Mouse (Mus musculus): ENCODE results near the gene Spock1.

Gene Spock1

DNA sequence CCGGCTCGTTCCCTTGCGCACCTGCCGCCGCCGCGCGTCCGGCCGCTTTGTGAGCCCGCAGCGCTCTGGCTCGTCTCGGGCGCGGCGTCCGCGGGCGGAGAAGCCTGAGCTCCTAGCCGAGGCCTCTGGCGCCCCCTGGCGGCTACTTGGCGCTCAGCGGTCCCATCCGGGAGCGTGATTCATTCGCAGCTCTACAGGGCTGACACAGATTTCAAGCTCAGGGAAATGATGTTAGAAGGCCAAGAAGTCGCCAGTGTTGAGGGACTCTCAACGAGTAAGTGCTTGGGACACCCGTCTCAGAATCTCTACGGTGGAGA lies at the start of gene Spock1:
Gene Spock1 (minus strand): TSS at position 67 of the 317 bp plus-strand sequence.
- DNase-seq, result peak; percentile 83

DNA sequence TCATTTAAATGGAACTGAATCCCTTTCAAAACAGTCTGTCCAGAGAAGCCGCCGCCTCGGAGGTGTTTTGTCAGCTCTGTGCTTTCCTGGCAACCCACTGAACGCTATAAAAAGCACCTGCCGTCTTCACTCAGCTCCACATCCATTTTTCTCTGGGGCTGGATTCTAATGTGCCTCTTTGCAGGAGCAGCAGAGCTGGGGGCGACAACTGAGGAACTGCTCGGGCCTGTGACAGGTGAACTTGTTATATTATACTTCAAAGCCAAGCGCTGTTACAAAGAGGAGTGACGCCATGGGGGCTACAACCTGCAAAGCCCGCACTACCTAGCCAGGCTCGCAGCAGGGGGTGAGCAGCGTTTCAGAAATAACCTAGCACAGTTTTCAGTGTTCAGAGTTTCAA lies 42.0 kb upstream of the Spock1 start:
- DNase-seq, result no peak

DNA sequence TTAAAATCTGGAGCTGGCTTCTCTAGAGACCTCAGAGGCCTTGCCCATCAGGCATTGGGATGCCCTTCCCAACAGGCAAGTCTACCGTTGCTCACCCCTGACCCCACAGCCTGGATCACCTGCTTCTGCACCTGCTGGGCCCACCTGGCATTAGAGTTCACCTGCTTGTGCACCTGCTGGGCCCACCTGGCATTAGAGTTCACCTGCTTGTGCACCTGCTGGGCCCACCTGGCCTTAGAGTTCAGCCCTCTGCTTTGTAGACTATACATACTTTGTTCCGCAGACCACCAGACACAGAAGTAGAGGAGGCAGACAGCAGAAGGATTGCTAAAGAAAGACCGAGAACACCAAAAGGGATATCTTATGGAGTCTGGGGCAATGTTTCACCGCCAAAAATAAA lies 41.4 kb upstream of the Spock1 start:
- no peak for DNase-seq

DNA sequence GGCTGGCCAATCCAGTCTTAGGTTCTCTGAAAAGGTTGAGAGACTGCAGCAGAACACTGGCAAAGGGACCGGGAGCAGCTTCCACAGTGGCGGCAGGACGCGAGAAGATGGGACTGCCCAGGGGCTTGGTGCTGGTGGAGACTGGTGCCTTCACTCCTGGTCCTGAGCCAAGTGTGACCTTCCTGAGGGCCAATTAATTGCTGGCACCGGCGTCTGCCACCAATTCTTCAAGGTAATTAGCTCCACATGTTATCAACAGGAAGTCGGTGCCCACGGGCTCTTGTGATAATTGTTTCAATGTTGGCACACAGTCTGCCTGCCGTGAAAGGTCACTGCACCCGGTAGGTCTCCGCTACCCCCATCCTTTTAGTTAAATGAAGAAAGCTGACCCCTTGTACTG lies 37.1 kb upstream of the Spock1 start:
- no peak for DNase-seq

DNA sequence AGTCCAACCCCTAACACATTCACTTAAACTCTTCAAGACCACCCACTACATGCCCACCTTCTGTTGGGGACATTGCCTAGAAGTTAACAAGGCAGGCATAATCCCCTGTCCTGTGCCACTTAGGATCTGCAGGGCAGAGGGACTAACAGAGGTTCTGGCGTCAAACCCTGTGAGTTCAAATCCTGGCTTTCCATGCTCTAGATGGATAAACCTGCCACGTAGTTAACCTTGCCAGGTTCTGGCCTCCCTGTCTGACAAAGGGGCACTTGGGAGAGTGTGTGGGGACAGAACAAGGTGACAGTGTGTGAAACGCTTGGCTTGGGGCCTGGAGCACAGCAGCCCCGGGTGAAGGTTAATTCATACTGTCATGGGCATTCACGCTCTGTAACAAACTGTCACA lies 36.3 kb upstream of the Spock1 start:
- DNase-seq, result no peak

DNA sequence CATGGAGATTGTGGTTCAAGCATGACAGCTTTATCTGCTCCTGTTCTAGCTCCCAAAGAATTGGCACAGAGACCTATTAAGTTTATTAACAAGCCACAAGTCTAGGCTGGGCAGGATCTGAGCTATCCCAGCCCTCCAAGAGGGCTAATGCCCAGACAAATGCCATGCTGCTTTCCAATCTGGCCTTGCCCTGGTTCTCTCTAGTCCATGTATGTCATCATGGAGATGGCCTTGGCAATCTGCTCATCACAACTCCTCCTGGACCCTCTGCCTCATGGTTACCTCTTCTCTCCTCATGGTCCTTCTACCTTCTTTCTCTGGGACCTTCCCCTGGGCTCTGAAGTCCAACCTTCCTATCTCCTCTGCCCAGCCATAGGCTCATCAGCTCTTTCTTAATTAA lies 35.8 kb upstream of the Spock1 start:
- no peak for DNase-seq

DNA sequence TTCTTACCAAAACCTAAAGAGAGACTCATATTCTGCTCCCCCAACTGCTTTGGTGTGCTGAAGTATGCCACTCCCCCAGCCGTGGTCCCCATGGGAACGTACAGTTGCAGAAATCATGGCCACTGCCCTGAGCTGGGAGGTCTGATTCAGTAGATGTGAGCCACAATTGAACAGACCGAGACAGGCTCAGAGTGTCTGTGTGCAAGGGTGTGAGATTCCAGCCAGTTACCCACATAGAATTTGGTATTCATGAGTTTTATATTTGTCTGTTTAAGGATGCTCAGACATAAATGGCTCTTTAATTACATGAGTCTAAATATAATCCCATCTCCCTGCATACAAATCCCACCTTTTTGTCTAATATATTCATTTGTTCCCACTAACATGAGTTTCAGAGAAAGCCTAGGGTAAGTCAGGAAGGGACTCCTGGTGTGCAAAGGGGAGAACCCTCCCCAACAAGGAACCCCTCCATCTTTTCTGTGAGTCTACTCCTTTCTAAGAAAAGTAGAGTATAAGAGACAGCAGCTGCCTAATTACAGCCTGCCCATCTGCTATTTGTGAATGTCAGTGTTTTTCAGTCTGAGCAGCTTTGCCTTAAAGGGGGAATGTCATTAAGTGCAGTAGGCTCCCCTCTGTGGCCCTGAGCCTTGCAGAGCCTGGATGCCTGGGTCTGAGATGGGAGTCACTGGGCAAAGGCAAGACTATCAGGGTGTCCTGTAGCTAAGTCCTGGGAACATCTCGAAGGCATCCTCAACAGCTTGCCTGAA lies 29.5 kb upstream of the Spock1 start:
- no peak for DNase-seq

DNA sequence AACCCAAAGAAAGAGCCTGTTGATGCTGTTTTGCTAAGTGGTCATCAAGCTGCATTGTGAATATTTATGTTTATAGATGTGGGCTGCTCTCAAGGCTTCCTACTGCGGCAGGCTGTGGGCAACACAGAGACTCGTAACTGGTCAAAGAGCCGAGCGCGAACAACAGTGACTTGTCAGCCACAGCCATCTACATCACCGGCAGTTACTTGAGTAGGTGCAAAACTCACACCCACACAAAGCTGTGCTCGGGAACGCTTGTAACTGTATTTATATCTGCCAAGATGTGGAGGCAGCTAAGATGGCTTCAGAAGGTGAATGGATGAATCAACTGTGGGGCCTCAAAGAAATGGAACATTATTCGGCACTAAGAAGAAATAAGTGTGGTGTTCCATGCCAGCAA lies 23.9 kb upstream of the Spock1 start:
- DNase-seq, result no peak

DNA sequence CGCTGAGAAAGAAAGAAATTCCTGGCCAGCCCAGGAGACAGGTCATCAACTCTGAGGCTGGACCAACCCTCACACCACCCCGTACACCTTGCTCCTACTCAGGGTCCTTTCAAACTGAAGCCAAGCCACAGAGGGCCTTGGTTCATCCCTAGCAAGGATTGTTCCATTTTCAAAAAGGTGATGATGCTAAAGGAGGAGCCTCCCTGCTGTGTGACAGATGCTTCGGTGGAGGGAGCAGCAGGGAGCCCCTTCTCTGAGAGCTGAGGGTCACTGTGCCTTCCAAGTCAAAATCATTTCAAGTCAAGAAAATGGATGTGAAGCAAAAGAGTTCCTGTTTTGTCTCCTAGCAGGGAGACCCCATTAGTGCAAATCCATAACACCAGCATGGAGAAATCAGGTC lies 23.2 kb upstream of the Spock1 start:
- DNase-seq, result no peak

DNA sequence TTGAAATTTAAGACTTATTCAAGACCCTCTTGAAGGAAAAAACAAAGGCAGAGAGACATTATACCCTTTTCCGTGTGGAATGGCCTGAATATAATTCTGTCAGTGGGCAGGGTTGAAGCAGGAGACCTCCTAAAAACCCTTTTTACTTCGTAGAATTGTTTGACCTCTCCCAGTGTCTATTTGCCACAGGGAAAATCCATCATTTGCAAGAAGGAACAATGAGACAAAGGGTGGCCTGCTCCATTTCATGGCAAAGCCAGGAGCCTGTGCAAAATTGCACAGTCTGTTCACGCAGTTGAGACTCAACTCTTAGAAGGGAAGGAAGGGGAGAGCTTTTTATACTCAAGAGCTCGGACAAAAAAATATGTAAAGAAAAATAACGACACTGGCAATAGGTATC lies 22.6 kb upstream of the Spock1 start:
- no peak for DNase-seq

DNA sequence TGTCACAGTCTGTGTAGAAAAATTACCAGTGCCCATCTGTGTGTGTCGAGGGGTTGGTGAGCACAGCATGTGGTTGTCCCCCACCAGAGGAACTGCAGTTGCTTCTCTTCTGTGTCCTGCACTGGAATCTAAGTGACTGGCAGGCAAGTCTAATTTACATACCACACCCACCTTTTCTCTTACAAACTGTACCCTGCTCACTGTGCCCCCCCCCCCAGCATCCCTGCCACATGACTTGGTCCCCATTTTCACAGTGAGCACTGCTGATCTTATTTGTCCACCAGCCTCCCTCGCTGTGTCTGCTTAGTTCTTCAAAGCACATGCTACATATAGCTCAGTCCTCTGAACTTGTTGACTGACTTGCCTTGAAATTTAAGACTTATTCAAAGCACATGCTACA lies 22.2 kb upstream of the Spock1 start:
- no peak for DNase-seq

DNA sequence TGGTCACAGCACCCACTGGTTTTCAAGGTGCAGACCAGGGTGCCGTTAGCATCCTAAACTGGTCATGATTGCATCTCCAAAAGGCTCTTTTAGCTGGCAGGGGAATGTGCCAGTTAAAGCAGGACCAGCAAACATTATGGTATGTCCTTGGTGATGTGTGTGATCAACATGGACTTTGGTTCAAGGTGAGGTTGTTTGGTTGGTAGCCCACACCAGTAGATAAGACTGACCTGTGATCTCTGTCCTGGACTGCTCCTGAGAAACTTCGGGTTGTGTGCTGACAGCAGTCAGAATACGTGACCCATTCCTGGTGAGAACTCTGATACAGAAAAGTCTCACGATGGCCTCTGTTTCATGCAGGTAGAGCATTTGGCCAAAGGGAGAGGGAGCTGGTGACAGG lies 11.8 kb upstream of the Spock1 start:
- no peak for DNase-seq

DNA sequence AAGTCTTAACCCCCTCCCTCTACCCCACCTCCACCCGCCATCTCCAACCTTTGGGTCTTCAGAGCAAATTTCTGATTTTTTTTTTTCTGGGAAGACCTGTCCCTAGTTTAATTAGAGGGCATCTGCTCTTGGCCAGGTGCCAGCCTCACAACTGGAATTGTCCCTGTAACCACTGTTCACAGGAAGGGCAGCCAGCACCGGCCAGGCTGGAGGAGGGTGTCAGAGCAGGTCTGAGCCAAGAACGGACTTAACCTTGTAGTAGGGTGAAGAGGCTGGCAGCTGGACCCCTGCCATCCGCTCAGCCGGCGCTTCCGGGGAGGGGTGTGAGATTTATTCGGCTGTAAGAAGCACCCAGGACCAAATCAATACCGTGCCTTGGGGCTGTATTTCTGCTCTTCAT lies 3.0 kb upstream of the Spock1 start:
- DNase-seq, result no peak

DNA sequence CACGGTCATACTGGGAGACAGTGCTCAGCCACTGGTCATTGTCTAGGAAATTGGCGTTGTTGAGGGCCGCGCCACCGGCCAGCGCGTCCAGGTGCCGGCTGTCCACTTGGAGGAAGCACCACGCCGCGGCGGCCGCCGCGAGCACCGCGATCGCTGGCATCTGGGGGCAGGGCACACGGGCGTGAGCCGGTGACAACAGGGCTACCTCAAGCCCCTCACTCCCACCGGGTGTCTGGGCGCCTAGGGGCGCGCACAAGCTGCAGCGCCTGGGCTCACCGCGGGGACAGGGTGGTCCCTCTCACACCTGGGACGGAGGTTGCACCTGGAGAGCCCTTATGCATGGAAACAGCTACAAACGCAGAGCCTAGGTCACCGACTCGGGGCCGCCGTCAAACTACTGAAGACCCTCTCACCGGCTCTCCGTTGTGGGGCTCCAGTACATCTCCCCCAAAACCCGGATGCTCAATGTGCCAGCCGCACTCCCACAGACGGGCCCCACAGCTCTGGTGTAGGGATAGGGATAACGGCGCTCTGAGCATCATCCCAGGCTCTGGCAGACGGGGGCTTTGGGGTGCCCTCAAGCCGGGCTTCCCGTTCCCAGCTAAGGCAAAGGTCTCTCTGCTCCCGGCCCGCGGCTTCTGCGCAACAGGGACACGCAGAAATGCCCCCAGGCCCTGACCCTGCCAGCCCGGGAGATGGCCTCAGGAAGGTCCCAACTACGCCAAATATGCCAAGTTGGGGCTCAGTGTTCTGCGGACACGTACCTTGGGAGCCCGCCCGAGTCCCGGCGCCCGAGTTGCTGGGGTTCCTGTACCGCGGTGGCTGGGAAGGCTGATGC lies 485 bp downstream of the Spock1 start:
- DNase-seq, result no peak

DNA sequence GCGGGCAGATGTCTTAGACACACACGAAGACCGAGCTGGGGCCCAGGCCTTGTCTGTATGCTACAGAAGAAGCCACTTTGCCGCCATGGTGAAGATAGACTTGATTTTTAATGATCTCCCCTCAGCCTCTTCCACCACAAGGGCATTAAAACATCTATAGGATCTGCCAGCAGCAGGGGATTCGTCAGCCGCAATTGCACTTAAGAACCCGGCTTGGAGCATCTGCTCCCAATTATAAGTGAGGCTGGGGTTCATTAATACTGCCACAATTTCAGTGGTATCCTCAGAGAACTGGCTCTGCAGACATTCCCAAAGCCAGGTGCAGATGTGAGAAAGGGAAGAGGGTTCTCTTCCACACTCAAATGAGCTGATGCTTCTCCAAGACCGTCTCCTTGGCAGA lies 13.5 kb downstream of the Spock1 start:
- no peak for DNase-seq

DNA sequence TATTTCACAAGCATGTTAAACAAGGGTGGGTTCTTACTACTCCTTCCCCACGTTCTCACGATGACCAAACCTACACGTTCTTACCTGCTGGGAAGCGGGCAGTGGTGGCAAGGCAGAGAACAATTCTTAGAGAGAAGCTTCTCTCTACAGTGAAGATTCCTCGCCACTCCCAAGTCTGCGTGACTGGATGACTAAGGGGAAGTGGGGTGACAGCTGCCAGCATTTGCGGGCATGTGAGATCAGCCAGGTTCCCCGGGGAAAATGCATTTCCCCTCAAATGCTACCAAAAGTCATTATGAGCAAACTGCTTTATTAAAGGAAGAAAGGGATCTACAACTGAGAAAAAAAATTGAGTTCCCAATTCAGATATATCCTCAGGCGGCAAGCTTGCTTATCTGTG lies 18.4 kb downstream of the Spock1 start:
- no peak for DNase-seq

DNA sequence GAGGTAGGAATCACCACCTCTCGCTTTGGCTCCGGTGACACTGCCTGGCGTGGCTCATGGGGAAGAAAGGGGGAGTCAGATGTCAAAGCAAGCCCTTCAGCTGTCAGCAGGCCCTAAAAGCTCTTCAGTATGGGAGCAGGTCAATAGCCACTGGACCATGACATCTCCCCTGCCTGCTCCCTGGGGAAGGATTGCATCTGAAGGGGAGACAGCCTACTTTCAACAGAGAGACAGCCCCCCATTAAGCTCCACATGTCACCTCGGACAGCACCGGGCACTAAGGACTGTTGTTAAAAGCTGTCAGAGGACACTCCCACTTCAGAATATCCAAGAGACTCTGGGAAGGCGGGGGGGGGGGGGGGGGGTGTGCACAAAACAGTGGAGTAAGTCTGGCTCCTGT lies 19.1 kb downstream of the Spock1 start:
- DNase-seq, result no peak

DNA sequence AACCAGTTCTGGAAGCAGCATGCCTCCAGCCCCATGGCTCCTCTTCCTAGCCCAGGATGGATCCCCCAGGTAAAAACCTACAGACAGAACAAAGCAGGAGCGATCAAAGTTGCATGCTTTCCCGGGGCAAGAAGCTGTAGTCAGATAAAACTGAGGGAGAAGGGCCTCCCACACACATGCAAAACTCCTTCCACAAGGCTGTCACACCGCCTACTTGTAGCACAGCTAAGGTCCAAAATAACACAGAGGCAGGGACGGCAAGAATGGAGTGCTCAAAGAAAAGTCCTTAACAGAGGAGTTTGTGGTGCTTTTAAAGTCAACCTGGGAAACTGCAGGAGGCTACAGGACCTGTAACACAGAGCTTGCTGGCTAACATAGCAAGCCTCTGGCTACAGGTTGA lies 28.3 kb downstream of the Spock1 start:
- DNase-seq, result no peak

DNA sequence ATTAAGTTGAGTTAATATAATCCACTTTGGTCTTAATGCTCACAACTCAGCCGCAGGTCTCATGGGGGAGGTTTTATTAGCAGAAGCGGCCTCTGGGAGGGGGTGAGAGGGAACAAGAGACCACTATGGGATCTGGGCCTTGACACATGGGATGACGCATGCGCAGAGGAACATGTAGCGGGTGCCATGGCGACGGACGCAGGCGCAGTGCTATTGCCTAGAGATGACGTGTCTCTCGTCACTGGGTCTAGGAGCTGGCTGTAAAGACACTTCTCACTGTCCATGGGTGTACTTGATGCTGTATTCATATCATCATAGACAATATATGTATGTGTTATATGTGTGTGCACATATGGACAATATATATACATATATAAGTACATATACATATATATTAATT lies 29.3 kb downstream of the Spock1 start:
- no peak for DNase-seq

DNA sequence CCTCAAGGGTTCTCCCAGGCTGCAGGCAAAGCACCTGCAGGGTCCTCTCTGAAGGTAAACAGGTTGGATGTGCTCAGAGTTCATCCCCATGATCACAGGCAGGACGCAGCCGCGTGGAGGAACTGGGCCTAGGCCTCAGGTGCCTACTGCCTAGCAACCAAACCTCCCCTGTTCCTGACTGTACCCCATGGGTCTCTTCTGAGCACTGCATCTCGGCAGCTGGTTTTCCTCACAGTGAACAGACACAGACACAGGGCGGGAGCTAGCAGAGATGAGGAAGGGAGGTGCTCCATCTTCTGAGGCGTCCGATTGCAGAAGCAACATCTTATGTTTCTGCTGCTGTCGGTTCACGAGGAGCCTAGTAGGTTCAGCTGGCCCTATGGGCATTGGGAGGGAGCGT lies 30.4 kb downstream of the Spock1 start:
- no peak for DNase-seq

DNA sequence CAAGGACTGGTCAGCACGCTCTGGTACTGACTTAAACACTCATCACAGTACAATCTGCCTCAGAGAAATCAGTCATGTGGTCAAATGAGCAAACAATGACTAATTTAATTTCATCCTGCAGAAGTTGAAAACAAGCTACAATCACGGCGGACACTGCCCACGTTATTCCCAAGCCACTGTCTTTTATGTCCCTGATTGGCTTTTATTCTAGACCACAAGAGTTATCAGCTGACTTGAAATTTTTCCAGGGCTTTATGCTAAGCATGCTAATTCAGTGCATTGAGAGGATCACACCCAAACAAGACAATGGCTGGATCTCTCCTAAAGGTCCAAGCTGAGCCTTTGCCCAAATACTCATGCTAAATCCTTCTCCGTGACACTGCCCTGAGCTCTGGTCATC lies 31.2 kb downstream of the Spock1 start:
- DNase-seq, result no peak

DNA sequence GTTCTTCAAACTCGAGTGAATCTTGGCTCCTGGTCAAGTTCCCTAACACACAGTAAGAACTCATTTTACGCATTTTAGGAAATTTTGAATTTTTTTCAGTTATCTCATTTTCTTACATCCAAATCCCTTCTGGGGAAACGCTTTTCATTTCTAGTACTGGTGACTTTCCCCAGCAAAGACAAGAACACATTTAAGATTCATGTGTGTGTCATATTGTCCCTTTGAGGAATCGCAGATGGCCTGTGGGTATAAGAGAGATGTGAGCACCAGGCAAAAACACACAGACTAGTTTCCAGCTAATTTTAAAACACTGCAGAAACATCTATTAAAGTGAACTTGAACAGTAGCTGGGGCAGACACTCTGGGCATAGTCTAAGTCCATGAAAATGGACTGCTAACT lies 38.1 kb downstream of the Spock1 start:
- DNase-seq, result no peak

DNA sequence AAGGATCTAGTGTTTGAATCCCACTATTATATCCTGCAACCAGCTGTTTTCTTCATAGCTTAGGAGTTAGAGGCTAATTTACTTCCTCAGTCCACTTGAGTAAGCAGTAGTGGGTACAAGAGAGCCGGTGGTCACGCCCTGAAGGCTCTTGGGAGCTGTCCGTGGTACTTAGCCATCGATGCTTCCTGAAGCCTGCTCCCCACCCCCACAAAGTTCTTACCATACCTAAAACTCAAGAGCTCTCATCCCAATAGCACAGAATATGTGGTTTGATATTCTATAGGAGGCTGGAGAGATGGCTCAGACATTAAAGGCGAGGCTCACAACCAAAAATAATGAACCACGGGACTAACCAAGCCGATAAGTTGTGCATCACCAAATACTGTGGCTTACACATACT lies 40.5 kb downstream of the Spock1 start:
- no peak for DNase-seq

DNA sequence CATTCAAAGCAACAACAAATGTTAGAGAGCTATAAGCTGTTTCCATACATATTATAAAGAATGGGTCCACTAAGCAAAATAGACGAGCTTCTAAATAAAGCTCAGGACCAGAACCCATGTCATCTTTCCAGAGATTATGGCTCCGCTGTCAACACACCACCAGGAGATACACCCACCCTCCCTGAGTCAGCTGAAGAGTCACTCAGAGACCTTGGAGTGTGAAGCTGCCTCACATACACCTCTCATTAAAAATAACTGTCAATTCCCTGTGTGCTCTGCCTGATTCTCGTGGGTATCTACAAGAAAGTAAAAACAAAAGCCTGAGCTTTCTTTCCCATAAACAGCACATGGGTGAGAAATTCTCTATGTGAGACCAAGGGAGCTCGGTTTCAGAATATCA lies 43.1 kb downstream of the Spock1 start:
- no peak for DNase-seq

DNA sequence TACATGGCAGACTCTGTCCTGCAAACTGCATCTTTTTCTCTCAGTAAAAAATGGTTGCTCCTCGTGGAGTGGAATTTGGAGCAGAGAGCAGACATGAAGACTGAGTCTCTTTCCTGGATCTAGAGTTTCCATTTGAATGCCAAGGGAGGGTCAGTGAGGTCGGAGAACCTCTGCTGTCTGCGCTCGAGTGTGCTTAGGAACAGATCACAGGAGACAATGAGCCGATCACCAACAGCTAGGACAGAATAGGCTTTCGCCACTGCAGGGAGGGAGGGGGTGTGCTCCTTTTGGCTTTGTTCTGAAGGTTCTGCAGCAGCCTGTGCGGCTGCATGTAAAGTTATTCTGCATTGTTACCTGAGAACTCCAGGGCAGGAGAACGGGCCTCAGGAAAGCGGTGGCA lies 49.6 kb downstream of the Spock1 start:
- no peak for DNase-seq
